Mouse (Mus musculus) forebrain, postnatal 0 days (tissue): ENCODE measurements around the gene Gadd45gip1. TPM values are rescaled to one million over a fixed set of nuclear protein-coding genes. Genes with fewer than 3 reads are reported as not detected.

Source experiments
- ATAC-seq: fragments of 200-750 bp; cut with Nextera tagmentation; 2 replicates; pipeline ENCODE4 v1.8.0; 2017; ENCODE audit warnings: mild to moderate bottlenecking, moderate library complexity
- DNase-seq: peaks from one replicate; pipeline ENCODE4 v3.0.0-alpha.2; 2015
- H3K27ac ChIP-seq: fragments of 300-500 bp; sonication (generic); 2 replicates; pipeline ENCODE4 v1.5.1; 2014; ENCODE audit warnings: low read depth, mild to moderate bottlenecking, antibody characterized with exemption, low read length, moderate library complexity, mixed read lengths
- H3K27me3 ChIP-seq: fragments of 300-500 bp; sonication (generic); 2 replicates; pipeline ENCODE4 v1.6.1; 2014; ENCODE audit warnings: mild to moderate bottlenecking, low read length, mixed read lengths; ENCODE audit not compliant: insufficient read depth
- H3K36me3 ChIP-seq: fragments of 300-500 bp; sonication (generic); 2 replicates; pipeline ENCODE4 v1.6.1; 2014; ENCODE audit warnings: mild to moderate bottlenecking, moderate library complexity; ENCODE audit not compliant: insufficient read depth
- H3K4me1 ChIP-seq: fragments of 300-500 bp; sonication (generic); 2 replicates; pipeline ENCODE4 v1.6.1; 2014; ENCODE audit warnings: antibody characterized with exemption; ENCODE audit not compliant: insufficient read depth
- H3K4me2 ChIP-seq: fragments of 300-500 bp; sonication (generic); 2 replicates; pipeline ENCODE4 v1.6.1; 2014; ENCODE audit warnings: low read depth, mild to moderate bottlenecking, moderate library complexity
- H3K4me3 ChIP-seq: fragments of 300-500 bp; sonication (generic); 2 replicates; pipeline ENCODE4 v1.5.1; 2014; ENCODE audit warnings: low read depth, low read length, mixed read lengths
- H3K9ac ChIP-seq: fragments of 300-500 bp; sonication (generic); 2 replicates; pipeline ENCODE4 v1.6.1; 2014; ENCODE audit warnings: mild to moderate bottlenecking
- H3K9me3 ChIP-seq: fragments of 300-500 bp; sonication (generic); 2 replicates; pipeline ENCODE4 v1.6.1; 2016; ENCODE audit warnings: low read length
- CTCF ChIP-seq: sonication (generic); IDR thresholded peaks from 2 replicates; pipeline ENCODE4 v1.5.1; 2016; ENCODE audit warnings: antibody characterized with exemption, control low read depth, low read depth
- WGBS: fragments of 180-500 bp; shearing (Covaris S2); extraction: QIAGEN DNeasy Blood & Tissue Kit; methylation state at CpG from one replicate; pipeline ENCODE4 v1.1.7; 2014; 5-methylcytosine and 5-hydroxymethylcytosine counted together
- polyA plus RNA-seq: library from polyadenylated mRNA; unstranded; fragments of >200 nt; fragmentation: Nextera tagmentation; extraction: Ambion mirVana; gene quantifications from 2 replicates; pipeline ENCODE4 v1.2.1, GENCODE M21; 2015
- total RNA-seq: library from RNA; depleted of rRNA; stranded (reverse); fragments of >200 nt; gene quantifications from 2 replicates; pipeline ENCODE4 v1.2.3, GENCODE M21; 2014

Gadd45gip1 gene
- total and polyA plus RNA-seq, 2 experiments from 2014 or later: 24.7 to 36.7 TPM

- H3K4me3 ChIP-seq: no peak overlapping the region
- peak overlapping the region; percentile 27 for H3K4me2 ChIP-seq
- 0 out of 2 replicates have a peak, but pooled peaks have one; percentile 4 for TF ChIP-seq CTCF
- 29% methylated on average over 9 of the region's 9 CpGs for WGBS
- H3K9me3 ChIP-seq: no peaks in the 10 kb centered on the region
- H3K27ac ChIP-seq: peak overlapping the region; percentile 95
- no peaks in the 10 kb centered on the region; the same call in 1 of the 2 replicates for H3K27me3 ChIP-seq
- DNase-seq (peak; percentile 68), ATAC-seq (peak; percentile 6; the same call in 1 of the 2 replicates)
- H3K36me3 ChIP-seq: no peaks in the 10 kb centered on the region
- H3K4me1 ChIP-seq: peaks cover 38% of the 10 kb centered on the region
- no peak overlapping the region for H3K9ac ChIP-seq
Measured at GRCm38 (mm10) chr8:84789855-84790486, 41.4 kb upstream of the Gadd45gip1 start.

GRCm38 (mm10) chr8:84790537-84790936 lies 40.8 kb upstream of the Gadd45gip1 start:
- Histone ChIP-seq H3K9me3 (no peaks in the 10 kb centered on the region), H3K27me3 (no peaks in the 10 kb centered on the region; the same call in 1 of the 2 replicates), H3K4me3 (no peak overlapping the region), H3K27ac (peak overlapping the region; percentile 95), H3K4me1 (peaks cover 40% of the 10 kb centered on the region), H3K36me3 (no peaks in the 10 kb centered on the region), H3K9ac (0 out of 2 replicates have a peak overlapping the region, but pooled peaks have one; percentile 6), H3K4me2 (0 out of 2 replicates have a peak overlapping the region, but pooled peaks have one; percentile 27)
- no peak for TF ChIP-seq CTCF
- WGBS: 50% methylated on average over 2 of the region's 2 CpGs
- DNase-seq: no peak
- no peak for ATAC-seq

GRCm38 (mm10) chr8:84792429-84792947 lies 38.8 kb upstream of the Gadd45gip1 start:
- Histone ChIP-seq H3K36me3 (no peaks in the 10 kb centered on the region), H3K27me3 (no peaks in the 10 kb centered on the region), H3K4me3 (no peak overlapping the region), H3K4me2 (no peak overlapping the region), H3K4me1 (peaks cover 37% of the 10 kb centered on the region), H3K9ac (no peak overlapping the region), H3K9me3 (no peaks in the 10 kb centered on the region), H3K27ac (peak overlapping the region; percentile 98)
- WGBS: 66% methylated on average over 12 of the region's 12 CpGs
- TF ChIP-seq CTCF: no peak
- no peak for ATAC-seq
- DNase-seq: no peak

- Histone ChIP-seq H3K4me3 (no peak overlapping the region), H3K27me3 (no peaks in the 10 kb centered on the region), H3K4me2 (no peak overlapping the region; the same call in 1 of the 2 replicates), H3K4me1 (peaks cover 36% of the 10 kb centered on the region), H3K36me3 (no peaks in the 10 kb centered on the region), H3K9ac (peak overlapping the region; percentile 51), H3K27ac (peak overlapping the region; percentile 98), H3K9me3 (no peaks in the 10 kb centered on the region)
- no peak for ATAC-seq
- TF ChIP-seq CTCF: no peak
- DNase-seq: peak; percentile 61
- 55% methylated on average over 9 of the region's 9 CpGs for WGBS
Measured at GRCm38 (mm10) chr8:84793134-84793533, 38.2 kb upstream of the Gadd45gip1 start.

GRCm38 (mm10) chr8:84793791-84794485 lies 37.4 kb upstream of the Gadd45gip1 start:
- no peak for TF ChIP-seq CTCF
- peak overlapping the region; percentile 98 for H3K27ac ChIP-seq
- no peak overlapping the region for H3K4me3 ChIP-seq
- H3K9me3 ChIP-seq: no peaks in the 10 kb centered on the region
- peak; percentile 85 for ATAC-seq
- WGBS: 19% methylated on average over 13 of the region's 13 CpGs
- peak overlapping the region; percentile 51 for H3K9ac ChIP-seq
- peak overlapping the region; percentile 49 for H3K4me2 ChIP-seq
- DNase-seq: peak; percentile 92
- H3K4me1 ChIP-seq: peaks cover 36% of the 10 kb centered on the region
- H3K36me3 ChIP-seq: no peaks in the 10 kb centered on the region
- H3K27me3 ChIP-seq: no peaks in the 10 kb centered on the region

GRCm38 (mm10) chr8:84794486-84794885 lies 36.8 kb upstream of the Gadd45gip1 start:
- no peak for TF ChIP-seq CTCF
- WGBS: 28% methylated on average over 7 of the region's 7 CpGs
- H3K27me3 ChIP-seq: no peaks in the 10 kb centered on the region
- no peaks in the 10 kb centered on the region for H3K9me3 ChIP-seq
- H3K4me2 ChIP-seq: peak overlapping the region; percentile 49; the same call in 1 of the 2 replicates
- no peaks in the 10 kb centered on the region for H3K36me3 ChIP-seq
- no peak overlapping the region for H3K4me3 ChIP-seq
- peaks cover 33% of the 10 kb centered on the region for H3K4me1 ChIP-seq
- peak overlapping the region; percentile 98 for H3K27ac ChIP-seq
- peak overlapping the region; percentile 33; the same call in 1 of the 2 replicates for H3K9ac ChIP-seq
- DNase-seq (no peak), ATAC-seq (peak; percentile 19)
